Comparison of ENCODE assay signal across 10 mouse cellular contexts in genomic region chr5:98410060-98410459, GRCm38 (mm10).
DNase-seq lines count a peak whose midpoint lies in the region; ATAC-seq and TF ChIP-seq lines count a peak whose summit lies in the region.
"Had no signal": no experiment of that assay in that cellular context is flagged by ENCODE, and none has a peak within 500 bp of the region (broad histone marks: within the 10 kb centered on the region; RNA-seq: fewer than 3 reads in every experiment).

No protein-coding gene starts in this region.

- H3K9ac ChIP-seq in liver, embryonic 14.5 days (replicated peaks) = no peak overlapping the region
- no peak overlapping the region for H3K9ac ChIP-seq in liver, embryonic 12.5 days
- H3K9ac ChIP-seq in lung, postnatal 0 days (replicated peaks; ENCODE audit: low read depth) = no peak overlapping the region
- H3K9ac ChIP-seq: embryonic facial prominence, embryonic 12.5 days; liver, embryonic 15.5 days had no signal

- WGBS in liver, embryonic 14.5 days (ENCODE audit: insufficient replicate concordance) = 48% methylated on average over 2 of the region's 2 CpGs
- 44% methylated on average over 2 of the region's 2 CpGs for WGBS in liver, embryonic 12.5 days (ENCODE audit: insufficient replicate concordance)
- WGBS in lung, postnatal 0 days = 52% methylated on average over 2 of the region's 2 CpGs

- no peaks in the 10 kb centered on the region for H3K27me3 ChIP-seq in liver, embryonic 14.5 days (ENCODE audit: control insufficient read depth, insufficient read depth, low read length)
- H3K27me3 ChIP-seq in liver, embryonic 12.5 days (replicated peaks) = no peaks in the 10 kb centered on the region
- no peaks in the 10 kb centered on the region for H3K27me3 ChIP-seq in lung, postnatal 0 days (replicated peaks; ENCODE audit: insufficient read depth, low read length)
- H3K27me3 ChIP-seq: embryonic facial prominence, embryonic 12.5 days; liver, embryonic 15.5 days had no signal

- H3K36me3 ChIP-seq in liver, embryonic 14.5 days (replicated peaks; ENCODE audit: control insufficient read depth, insufficient read depth, low read depth) = no peaks in the 10 kb centered on the region
- no peaks in the 10 kb centered on the region for H3K36me3 ChIP-seq in liver, embryonic 12.5 days
- no peaks in the 10 kb centered on the region for H3K36me3 ChIP-seq in lung, postnatal 0 days (ENCODE audit: insufficient read depth, low read length)
- H3K36me3 ChIP-seq: embryonic facial prominence, embryonic 12.5 days; liver, embryonic 15.5 days had no signal

- H3K4me1 ChIP-seq in liver, embryonic 14.5 days (replicated peaks; ENCODE audit: control insufficient read depth in 2 of 2, insufficient read depth in 2 of 2, low read length in 1 of 2) = no peaks in the 10 kb centered on the region
- no peaks in the 10 kb centered on the region for H3K4me1 ChIP-seq in liver, embryonic 12.5 days
- no peaks in the 10 kb centered on the region for H3K4me1 ChIP-seq in lung, postnatal 0 days (ENCODE audit: insufficient read depth, low read depth, low read length)
- H3K4me1 ChIP-seq: embryonic facial prominence, embryonic 12.5 days; liver, embryonic 15.5 days had no signal

- peak; percentile 49 for DNase-seq in embryo, embryonic 11 days
- DNase-seq in embryo, embryonic 9.5 days (ENCODE audit: extremely low spot score) = no peak
- no peak for DNase-seq in liver, embryonic 14.5 days (ENCODE audit: low read depth in 3 of 3, low spot score in 3 of 3)
- DNase-seq in WW6 (ENCODE audit: low read depth, low spot score) = peak; percentile 16
- peak; percentile 17 for DNase-seq in lung, postnatal 0 days (ENCODE audit: low spot score)
- no peak for DNase-seq in right cerebral cortex, adult 2 months (ENCODE audit: low spot score in 2 of 2)
- no peak for DNase-seq in ovary, postnatal 10 days (ENCODE audit: low spot score)

- no peak overlapping the region for H3K4me3 ChIP-seq in liver, embryonic 14.5 days (ENCODE audit: insufficient read depth in 1 of 2, low read depth in 2 of 2, low read length in 2 of 2)
- H3K4me3 ChIP-seq in liver, embryonic 12.5 days = no peak overlapping the region
- no peak overlapping the region for H3K4me3 ChIP-seq in lung, postnatal 0 days (ENCODE audit: low read depth, low read length)
- H3K4me3 ChIP-seq: embryonic facial prominence, embryonic 12.5 days; liver, embryonic 15.5 days had no signal

- H3K27ac ChIP-seq in liver, embryonic 14.5 days = no peak overlapping the region
- H3K27ac ChIP-seq in liver, embryonic 12.5 days = no peak overlapping the region
- no peak overlapping the region for H3K27ac ChIP-seq in lung, postnatal 0 days (ENCODE audit: low read length)
- H3K27ac ChIP-seq: embryonic facial prominence, embryonic 12.5 days; liver, embryonic 15.5 days had no signal

- no peaks in the 10 kb centered on the region for H3K9me3 ChIP-seq in liver, embryonic 14.5 days (ENCODE audit: control insufficient read depth, low read length)
- no peaks in the 10 kb centered on the region for H3K9me3 ChIP-seq in liver, embryonic 12.5 days (replicated peaks)
- no peaks in the 10 kb centered on the region for H3K9me3 ChIP-seq in lung, postnatal 0 days (ENCODE audit: low read length)
- H3K9me3 ChIP-seq: embryonic facial prominence, embryonic 12.5 days; liver, embryonic 15.5 days had no signal

- TF ChIP-seq CTCF in liver, embryonic 14.5 days (IDR thresholded peaks at IDR 0.05; ENCODE audit: low read depth) = peak; percentile 44
- TF ChIP-seq CTCF in lung, postnatal 0 days (IDR thresholded peaks at IDR 0.05) = peak; percentile 56

- ATAC-seq in liver, embryonic 14.5 days (ENCODE audit: insufficient read depth) = no peak
- ATAC-seq in liver, embryonic 12.5 days = no peak
- ATAC-seq in lung, postnatal 0 days = no peak

- no peak for TF ChIP-seq EP300 in liver, embryonic 14.5 days (IDR thresholded peaks at IDR 0.05; ENCODE audit: low read depth)
- TF ChIP-seq EP300 in lung, postnatal 0 days (IDR thresholded peaks at IDR 0.05) = no peak

- H3K4me2 ChIP-seq in liver, embryonic 14.5 days (ENCODE audit: low read depth) = no peak overlapping the region
- H3K4me2 ChIP-seq in liver, embryonic 12.5 days = no peak overlapping the region
- H3K4me2 ChIP-seq in lung, postnatal 0 days (replicated peaks; ENCODE audit: low read depth, low read length) = no peak overlapping the region
- H3K4me2 ChIP-seq: embryonic facial prominence, embryonic 12.5 days; liver, embryonic 15.5 days had no signal

Comparison
In these comparisons a context has a peak if more than half of its experiments do, and no peak if none do; other contexts are left out.
1. DNase-seq: peak in embryo, embryonic 11 days (single experiment), WW6 (single experiment) and lung, postnatal 0 days (single experiment); none in embryo, embryonic 9.5 days (single experiment), liver, embryonic 14.5 days (0 of 3), right cerebral cortex, adult 2 months (0 of 2) and ovary, postnatal 10 days (single experiment).